Mouse (Mus musculus): ENCODE measurements at regions not wholly inside any gene's neighbourhood (a gene's known extent, or its start where the extent isn't known, plus 50 kb on each side); places are given as distances from the start of the nearest gene placed in this dataset.

DNA sequence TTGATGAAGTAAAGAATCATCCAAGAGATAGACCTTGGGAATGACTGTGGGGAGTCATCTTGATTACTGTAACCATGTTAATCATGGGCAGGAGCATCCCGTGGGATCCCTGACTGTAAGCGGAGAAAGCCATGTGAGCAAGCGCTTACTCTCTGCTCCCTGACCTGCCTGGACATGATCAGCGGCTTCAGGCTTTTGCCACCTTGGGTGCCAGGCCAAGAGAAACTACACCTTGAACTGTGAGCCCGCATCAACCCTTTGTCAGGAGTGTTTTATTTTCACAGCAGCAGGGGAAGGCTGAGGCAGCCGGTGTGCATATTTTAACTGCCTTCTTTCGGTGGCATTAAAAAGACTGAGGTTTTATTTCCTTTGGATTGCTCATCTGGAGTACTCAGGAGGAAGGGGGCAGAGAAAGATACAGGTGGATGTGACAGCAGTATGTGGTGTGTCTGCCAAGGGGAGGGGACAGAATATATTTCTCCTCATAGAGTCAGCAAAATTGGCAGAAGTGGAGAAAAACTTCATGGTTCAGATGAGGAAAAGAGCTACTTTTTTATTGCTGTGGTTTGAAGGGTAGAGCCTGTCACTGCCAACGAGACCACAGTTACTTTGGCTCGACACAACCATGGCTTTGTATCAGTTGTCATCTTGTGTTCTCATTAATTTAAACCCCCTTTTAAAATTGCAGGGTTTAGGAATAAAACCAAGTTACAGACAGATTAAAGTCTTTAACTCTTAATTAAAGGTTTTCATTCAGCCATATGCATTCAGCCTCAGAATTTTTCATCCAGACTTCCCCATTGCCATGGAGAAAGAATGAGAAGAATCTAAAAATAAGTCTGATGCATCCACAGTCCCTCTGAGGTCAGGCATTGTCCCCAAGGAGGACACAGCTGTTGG is 208.1 kb upstream of the Ercc4 start:
- no peak for DNase-seq (ENCODE audit: low spot score in 2 of 2)

DNA sequence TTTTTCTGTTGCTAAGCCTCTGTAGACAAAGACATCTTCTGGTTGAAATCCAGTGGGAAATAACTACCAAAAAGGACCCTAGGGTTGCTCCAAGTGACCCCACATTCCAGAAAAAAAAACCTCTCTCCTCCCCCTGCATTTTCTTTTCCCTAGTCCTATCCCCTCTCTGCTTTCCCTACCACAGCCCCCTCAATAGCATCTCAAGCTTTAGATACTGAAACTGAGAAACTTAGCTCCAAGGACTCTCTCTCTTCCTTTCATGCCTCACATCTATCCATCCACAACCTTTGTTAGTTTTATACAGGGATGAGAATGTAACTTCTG is 207.5 kb upstream of the Ercc4 start:
- no peak for DNase-seq (ENCODE audit: low spot score in 2 of 2)

DNA sequence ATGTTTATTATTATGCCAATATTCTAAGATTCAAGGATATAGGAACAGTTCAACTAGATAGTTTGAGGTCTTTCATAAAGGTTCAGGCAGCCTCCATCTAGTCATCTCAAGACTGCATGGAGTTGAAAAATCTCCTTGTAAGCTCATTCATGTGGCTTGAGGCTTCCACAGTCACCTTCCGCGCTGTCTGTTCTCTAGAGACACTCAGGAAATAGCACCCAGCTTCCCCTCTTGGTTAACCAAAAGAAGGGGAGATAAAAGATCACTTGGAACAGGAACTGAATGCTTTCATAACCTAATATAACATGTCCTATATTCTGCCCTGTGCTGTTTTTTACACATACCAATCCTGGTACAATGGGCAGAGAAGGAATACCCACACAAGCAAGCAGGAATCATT is 206.3 kb upstream of the Ercc4 start:
- DNase-seq (ENCODE audit: low spot score in 2 of 2), result no peak

DNA sequence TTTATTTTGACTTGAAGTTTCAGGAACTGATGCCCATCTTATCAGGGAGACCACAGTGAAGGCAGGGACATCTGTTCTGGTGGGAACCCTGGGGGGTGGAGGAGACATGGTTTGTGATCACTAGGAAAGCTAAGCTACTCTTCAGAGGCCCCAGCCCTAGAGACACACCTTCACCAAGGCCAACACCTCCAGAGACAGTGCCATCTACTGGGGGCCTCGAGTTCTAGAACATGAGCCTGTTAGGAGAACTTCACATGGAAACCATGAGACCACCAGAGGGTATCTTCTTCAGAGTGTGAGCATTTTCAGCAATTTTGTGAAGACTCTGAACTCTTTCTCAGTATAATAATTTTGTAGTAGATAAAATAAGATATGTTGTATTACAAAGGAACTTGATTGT is 204.5 kb upstream of the Ercc4 start:
- DNase-seq (ENCODE audit: low spot score in 2 of 2), result no peak

DNA sequence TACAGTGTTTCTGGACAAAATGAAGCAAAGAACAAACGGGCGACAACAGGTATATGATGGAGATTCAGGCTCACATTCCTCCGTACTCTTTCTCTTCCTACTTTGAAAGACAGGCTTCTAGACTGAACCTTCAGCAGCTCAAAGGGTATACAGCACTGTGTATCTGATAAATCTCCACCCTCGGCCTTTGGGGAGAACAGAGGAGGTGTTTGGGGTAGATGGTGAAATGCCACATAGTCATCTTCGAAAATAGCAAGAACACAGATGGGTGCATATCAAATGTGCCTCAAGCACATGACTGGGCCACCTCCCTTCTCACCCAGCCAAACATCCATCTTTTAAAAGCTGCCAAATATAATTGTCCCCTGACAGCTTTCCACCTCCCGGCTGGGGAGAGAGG is 184.8 kb upstream of the Ercc4 start:
- DNase-seq (ENCODE audit: low spot score in 2 of 2), result peak in 1 of 2 experiments; percentile 19

DNA sequence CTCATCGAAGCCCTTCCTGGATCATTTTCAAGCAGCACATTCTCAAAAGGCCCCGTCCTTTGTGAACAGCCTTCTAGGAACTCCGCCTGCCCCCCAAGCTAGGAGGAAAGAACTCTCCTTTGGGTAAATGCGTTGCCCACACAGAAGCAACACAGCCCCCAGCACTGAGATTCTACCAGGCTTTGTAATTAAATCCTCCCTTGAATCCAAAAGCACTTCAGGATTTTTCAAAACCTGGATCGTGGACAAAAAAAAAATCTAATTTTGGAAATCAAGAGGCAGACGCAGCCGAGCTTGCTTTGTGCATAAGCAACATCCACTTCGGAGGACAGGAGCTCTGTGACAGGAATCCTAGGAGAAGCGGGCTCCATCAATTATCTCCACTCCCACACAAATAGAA is 183.6 kb upstream of the Ercc4 start:
- peak; percentile 3 to 55 for DNase-seq (ENCODE audit: low spot score in 2 of 2)

DNA sequence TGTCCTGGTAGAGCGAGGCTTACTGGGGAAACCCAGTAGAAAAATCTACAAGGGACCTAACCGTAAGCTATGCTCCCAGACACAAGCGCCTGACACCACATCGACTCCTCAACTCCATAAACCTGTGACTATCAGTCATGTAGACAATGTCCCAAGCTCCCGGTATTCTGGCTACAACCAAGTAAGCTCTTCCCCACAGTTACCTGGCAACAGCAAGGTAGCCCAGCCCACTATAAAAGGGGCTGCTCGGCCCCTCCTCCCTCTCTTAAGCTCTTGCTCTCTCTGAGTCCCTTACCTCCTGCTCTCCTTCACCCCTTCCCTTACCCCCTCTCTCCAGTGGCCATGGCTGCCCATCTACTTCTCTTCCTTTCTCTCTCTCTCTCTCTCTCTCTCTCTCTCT is 178.4 kb upstream of the Ercc4 start:
- no peak for DNase-seq (ENCODE audit: low spot score in 2 of 2)

DNA sequence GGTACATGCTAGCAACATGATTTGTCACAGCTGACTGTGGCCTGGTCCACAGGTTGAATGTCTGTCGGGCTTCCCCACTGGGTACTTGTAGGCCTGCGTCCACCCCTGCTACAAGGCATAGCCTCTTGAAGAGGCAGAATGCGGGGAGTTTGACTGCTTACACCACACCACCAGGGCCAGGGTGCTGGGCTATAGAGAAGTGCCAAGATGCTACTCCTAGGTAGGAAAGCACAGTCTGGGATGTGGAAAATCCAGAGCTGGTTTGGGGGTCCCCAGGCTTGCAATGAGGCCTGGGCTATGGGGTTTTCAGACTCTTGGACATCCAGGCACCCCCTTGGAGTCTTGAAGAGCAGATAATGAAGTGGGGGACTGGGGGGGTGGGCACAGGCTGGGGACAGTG is 176.5 kb upstream of the Ercc4 start:
- no peak for DNase-seq (ENCODE audit: low spot score in 2 of 2)

DNA sequence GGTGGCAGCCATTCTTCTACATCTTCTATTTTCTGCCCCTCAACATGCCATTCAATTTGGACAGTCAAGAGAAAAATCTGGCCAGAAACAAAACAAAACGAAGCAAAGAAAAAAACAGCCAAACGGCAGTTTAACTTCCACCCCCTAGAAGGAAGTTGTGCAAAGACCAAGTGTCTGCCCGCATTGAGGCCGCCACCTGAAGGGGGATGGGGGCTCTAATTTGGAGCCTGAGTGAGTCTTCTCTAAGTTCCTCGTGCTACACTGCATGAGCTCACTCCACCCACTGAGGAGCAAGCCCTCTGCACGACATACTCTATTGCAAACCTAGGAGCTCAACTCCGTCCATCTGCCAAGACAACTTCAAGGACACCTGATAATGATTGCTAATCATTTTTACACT is 174.9 kb upstream of the Ercc4 start:
- no peak for DNase-seq (ENCODE audit: low spot score in 2 of 2)

DNA sequence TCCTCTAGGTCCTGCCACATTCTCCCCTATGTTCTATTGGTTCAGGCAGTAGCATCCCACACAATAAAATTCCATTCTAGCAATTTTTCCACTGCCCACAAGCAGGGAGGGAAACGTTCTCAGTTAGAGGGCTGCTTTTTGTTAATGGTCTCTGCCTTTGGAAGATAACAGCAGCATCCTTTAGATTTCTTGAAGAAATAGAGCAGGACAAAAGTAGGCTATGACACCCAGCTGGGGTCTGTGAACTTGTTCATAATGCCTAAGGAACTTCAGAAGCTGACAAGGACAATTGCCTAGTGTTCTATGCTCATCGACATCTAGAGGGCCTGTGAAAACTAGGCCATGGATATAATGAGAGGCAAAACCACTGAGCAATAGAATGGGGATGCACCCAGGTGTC is 174.2 kb upstream of the Ercc4 start:
- DNase-seq (ENCODE audit: low spot score in 2 of 2), result no peak

DNA sequence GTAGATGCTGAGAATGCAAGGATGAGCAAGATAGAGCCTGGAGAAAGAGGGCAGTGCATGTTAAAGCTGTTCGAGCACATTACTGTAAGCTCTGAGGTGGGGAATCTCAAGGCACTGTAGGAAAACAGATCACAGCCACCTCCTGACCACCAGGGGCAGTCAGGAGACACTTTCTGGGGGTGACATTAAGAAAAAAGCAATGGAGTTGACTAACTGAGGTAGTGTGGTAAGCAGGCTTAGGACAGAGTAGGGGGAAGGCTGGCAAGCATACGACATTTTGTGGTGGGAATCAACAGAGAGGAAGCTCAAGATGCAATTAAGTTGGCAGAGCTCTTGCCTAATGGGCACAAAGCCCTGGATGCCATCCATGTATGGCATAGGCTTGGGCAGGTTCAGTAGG is 172.9 kb upstream of the Ercc4 start:
- no peak for DNase-seq (ENCODE audit: low spot score in 2 of 2)

DNA sequence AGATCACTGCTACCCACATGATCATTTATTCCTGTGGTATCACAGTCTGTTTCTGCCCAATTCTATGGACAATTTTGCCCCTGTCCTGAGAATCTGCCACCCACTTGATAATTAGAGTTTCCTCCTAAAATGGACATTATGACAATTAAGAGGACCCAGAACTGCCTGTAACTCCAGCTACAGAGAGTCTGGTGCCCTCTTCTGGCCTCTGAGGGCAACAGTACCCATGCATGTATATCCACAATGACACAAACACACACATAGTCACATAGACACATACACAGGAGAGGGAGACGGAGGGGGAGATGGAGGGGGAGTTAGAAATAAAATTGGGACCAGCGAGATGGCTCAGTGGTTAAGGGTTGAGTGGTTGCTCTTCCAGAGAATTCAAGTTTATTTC is 170.9 kb upstream of the Ercc4 start:
- DNase-seq (ENCODE audit: low spot score in 2 of 2), result no peak

DNA sequence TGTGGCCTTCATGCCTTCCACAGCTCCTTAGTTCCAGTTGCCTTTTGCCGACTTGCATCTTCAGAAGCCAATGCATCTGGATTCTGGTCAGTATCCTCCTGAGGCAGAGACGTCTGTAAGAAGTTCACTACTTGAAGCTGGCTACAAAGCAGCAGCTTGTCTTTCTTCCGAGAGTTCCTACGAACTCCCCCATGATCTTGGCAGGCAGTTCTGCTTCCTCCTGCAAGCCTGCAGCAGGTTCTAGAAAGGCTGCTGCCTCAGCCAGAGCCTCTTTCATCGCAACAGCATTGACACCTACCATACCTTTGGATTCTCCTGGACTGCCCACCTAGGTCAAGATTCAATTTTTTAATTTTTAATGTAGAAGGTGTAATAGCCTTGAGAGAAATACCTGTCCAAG is 158.3 kb upstream of the Ercc4 start:
- DNase-seq (ENCODE audit: low spot score in 2 of 2), result no peak

DNA sequence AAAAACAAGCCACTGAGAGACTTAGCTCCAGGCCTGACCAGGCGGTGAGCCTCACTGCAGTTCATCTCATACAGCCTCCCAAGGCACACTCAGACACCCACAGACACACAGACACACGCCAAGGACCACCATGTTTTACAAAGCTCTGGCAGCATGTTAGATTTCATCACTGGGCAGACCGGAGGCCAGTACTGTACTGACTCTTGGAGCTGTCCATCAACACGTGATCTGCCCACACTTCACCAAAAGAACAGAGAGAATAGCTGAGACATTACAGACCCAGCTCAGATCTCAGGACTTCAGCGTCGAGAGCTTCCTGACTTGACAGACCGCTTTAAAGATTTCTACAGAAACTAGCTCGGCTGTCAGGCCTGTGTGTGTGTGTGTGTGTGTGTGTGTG is 155.5 kb upstream of the Ercc4 start:
- no peak for DNase-seq (ENCODE audit: low spot score in 2 of 2)

DNA sequence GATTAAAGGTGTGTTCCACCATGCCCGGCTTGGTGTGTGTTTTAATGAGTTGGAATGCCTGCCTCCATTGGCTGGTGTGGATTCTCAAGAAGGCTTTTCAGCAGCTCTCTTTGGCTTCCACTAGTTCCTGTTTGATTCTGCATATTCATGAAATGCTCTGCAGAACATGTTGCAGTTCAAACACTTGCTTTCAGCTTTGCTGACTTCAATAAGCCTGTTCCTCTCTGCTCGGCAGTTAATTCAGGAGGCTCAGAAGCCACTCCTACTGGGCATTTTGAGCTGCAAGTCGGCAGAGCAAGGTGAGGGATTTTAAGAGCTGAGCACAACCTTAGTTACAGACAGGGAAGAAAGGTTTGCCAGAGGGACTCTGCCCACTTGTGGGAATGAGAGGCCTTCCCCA is 153.1 kb upstream of the Ercc4 start:
- DNase-seq (ENCODE audit: low spot score in 2 of 2), result no peak

DNA sequence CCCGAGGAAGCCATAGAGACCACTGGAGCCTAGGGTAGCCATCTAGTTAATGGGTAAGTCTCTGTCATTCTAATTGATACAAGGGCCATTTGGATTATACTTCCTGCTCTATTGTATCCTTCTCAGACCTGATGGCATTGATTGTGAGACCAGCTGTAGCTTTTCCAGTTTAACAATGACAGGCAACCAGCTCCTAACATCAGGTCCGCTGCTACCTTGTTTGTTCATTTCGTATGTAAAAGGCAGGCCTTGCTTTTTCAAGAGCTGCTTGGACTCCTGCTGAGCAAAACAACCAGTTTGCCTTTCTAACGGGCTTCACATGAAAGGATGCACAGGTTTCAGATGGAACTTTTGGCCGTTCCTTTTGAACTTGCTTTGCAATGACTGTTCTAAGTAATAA is 148.6 kb upstream of the Ercc4 start:
- no peak for DNase-seq (ENCODE audit: low spot score in 2 of 2)

DNA sequence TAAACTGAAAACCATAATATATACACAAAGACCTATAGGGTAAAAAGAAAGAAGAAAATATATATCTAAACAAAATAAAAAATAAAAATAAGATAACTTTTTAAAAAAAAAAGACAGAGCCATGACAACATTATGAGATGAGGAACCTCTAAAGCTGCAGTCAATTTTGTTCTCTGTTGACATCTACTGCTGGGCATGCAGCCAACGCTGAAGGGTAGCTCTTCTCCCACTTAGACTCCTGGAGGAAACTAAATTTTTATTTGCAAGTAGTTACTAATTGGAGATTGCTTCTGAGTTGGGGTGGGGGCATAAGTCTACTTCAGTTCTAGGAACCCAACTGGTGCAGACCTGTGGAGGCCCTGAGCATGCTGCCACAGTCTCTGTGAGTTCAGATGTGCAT is 126.8 kb upstream of the Ercc4 start:
- DNase-seq (ENCODE audit: low spot score in 2 of 2), result peak in 1 of 2 experiments; percentile 12

DNA sequence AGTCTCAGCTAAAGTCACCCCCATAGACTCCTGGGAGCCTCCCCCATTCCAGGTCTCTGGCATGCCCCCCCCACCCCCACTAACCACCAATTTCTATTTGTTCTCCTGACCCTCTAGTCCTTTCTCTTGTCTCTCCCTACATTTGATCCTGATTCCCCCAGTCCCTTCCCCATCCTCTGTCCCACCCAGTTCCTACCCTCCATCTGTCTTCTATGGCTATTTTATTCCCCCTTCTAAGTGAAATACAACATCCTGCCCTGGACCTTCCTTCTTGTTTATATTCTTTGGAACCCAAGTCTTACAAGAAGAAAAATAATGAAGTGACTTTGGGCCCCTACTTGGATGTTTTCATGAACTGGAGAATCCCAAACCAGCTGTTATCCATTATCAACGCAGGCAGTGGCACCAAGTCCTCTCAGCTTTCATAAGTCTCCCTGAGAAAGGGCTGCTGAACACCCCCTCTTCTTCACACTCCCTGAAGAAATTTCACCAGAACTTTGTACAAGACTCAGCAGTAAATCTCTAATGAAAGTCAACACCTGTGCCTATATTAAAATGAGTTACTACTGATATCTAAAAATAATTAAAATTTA is 108.1 kb upstream of the Ercc4 start:
- no peak for DNase-seq (ENCODE audit: low spot score in 2 of 2)

DNA sequence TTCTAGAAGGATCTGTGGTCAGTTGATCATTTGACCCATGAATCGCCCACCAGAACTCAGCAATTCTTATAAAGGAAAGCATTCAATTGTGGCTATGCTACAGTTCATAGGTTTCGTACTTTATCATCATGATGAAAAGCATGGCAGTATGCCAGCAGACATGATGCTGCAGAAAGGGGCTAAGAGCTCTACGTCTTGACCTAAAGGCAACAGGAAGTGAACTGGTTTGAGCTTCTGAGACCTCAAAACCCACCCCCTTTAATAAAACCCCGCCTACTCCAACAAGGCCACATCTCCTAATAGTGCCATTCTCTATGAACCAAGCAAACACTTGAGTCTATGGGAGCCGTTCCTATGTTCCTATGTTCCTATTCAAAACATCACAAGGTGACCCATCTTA is 96.6 kb upstream of the Ercc4 start:
- no peak for DNase-seq (ENCODE audit: low spot score in 2 of 2)

DNA sequence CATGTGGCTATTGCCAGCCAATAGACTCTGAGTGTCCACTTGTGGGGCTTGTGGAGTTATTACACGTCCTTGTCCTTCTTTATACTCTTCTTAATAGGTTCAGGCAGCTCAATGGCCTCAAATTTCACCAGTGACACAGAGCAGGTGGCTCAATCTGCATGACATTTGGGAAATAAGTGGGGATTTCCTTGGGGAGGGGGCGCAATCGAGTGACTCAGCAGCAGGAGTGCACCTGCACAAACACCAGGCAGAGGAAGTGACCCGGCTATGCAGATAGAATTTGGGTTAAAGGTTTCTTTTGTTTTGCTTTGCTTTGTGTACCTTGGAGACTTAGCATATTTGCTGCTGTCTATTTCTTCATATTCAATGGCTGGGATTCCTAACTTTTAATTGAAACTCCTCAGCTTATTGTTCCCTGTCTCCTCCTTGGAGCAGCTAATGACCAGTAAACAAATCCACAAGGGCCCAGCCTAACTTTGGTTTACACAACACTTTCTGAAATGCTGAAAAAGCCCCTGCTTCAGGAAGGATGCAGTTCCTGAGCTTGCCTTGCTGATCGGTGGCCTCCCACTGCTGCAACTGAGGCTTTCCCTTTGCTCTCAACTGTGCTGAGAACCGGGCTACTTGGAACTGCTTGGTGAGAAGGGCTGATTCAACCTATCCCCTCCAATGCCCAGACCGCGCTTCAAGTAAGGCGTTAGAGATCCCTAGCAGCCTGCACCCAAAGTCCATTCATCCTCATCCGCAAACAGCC is 95.4 kb upstream of the Ercc4 start:
- DNase-seq (ENCODE audit: low spot score in 2 of 2), result no peak

DNA sequence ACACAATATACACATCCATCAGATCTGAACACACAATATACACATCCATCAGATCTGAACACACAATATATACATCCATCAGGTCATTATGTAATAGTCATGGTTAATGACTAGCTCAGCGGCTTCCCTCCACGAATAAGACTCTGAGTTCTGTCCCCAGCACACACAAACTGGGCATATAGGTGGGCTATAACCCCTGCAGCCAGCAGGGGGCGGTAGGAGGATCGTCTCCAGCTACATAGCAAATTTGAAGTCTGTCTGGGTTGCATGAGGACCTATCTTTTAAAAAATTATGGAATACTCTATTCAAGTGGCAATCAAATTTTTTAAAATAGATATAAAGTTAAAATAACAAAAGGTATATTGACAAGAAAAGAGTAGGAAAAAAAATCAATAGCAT is 86.6 kb upstream of the Ercc4 start:
- peak in 1 of 2 experiments; percentile 19 for DNase-seq (ENCODE audit: low spot score in 2 of 2)

DNA sequence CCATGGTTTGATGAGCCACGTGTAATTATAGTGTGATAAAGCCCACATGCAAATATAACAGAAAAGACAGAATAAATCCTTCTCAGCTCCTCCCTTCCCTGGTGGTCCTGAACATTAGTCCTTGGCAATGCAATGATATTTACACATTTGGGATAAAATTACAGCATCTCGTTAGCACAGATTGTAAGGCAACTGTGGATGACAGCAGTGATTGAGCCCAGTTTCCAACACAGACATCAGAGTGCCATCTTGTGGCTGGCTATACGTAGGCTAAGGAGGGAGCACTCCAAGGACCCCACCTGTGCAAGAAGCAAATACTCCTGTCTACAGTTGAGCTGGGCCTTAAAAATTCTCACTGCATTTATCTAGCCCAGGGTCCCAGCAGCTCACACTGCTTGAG is 84.1 kb upstream of the Ercc4 start:
- peak; percentile 49 to 76 for DNase-seq (ENCODE audit: low spot score in 2 of 2)

DNA sequence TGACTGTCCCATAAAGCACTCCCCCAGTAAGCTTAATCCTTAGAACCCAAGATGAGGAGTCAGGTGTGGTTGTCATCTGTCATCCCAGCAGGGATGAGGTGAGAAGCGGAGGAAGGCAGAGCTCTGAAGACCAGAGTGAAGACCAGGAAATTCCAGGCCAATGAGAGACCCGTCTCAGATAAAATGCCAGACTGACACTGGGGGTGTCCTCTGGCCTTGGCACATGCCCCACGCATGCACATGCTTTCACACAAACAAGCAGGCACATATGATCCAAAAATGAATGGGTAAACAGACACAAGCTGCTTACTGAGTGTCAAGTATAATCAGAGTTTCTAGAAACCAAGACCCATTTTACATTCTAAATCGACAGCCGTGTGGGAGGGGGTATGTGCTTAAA is 75.3 kb upstream of the Ercc4 start:
- no peak for DNase-seq (ENCODE audit: low spot score in 2 of 2)
